Mouse (Mus musculus): ENCODE results near the gene Tmem176a. TPM values are rescaled to one million over a fixed set of nuclear protein-coding genes. Genes with fewer than 3 reads are reported as not detected.

The Tmem176a gene
- total RNA-seq, 2 experiments from 2014 or later = 10.8 to 15.2 TPM

- no peak for DNase-seq
Observed at GRCm38 (mm10) chr6:48894938-48895818, 54.5 kb downstream of the Tmem176a start.

- DNase-seq = no peak
Observed at GRCm38 (mm10) chr6:48895941-48896340, 55.2 kb downstream of the Tmem176a start.

Other genes starting within 250 kb of the Tmem176a start
- 10 to 100 TPM; 18.5 to 25.2 TPM for gene Repin1, start 247.0 kb upstream of the Tmem176a start, total RNA-seq (2021)
- gene Gm44965, start 247.0 kb upstream of the Tmem176a start, total RNA-seq (2021) = 1 to 10 TPM in 1 of 2 experiments, not detected in 1; 5.4 TPM
- gene Zfp775, start 238.9 kb upstream of the Tmem176a start, total RNA-seq (2021) = 1 to 10 TPM; 5.1 TPM
- under 1 TPM; 0.36 to 0.47 TPM for gene AI854703, start 214.2 kb upstream of the Tmem176a start, total RNA-seq (2021)
- 1 to 10 TPM; 4.0 to 7.4 TPM for gene Gimap8, start 193.7 kb upstream of the Tmem176a start, total RNA-seq (2021)
- gene Gimap9, start 164.8 kb upstream of the Tmem176a start, total RNA-seq (2021) = 1 to 10 TPM; 2.2 to 2.3 TPM
- gene Gimap4, start 156.4 kb upstream of the Tmem176a start, total RNA-seq (2021) = 10 to 100 TPM; 13.5 to 16.5 TPM
- gene Gimap6, start 132.7 kb upstream of the Tmem176a start, total RNA-seq (2021) = 10 to 100 TPM; 24.2 to 29.4 TPM
- 1 to 10 TPM; 2.1 to 5.2 TPM for gene Gm28053, start 122.3 kb upstream of the Tmem176a start, total RNA-seq (2021)
- gene Gimap7, start 122.3 kb upstream of the Tmem176a start, total RNA-seq (2021) = not detected
- 1 to 10 TPM; 7.9 to 9.1 TPM for gene Gimap1, start 101.9 kb upstream of the Tmem176a start, total RNA-seq (2021)
- gene Gimap5, start 94.7 kb upstream of the Tmem176a start, total RNA-seq (2021) = 1 to 10 TPM; 4.9 to 7.4 TPM
- under 1 TPM; 0.16 to 0.20 TPM for gene Gimap3, start 70.1 kb upstream of the Tmem176a start, total RNA-seq (2021)
- gene Tmem176b, start 577 bp downstream of the Tmem176a start, total RNA-seq (2021) = 10 to 100 TPM; 32.9 to 45.7 TPM
- gene Aoc1, start 32.0 kb downstream of the Tmem176a start, total RNA-seq (2021) = not detected
- gene 1600015I10Rik, start 89.0 kb downstream of the Tmem176a start, total RNA-seq (2021) = not detected
- not detected for gene Doxl2, start 134.0 kb downstream of the Tmem176a start, total RNA-seq (2021)
- gene Svs1, start 145.9 kb downstream of the Tmem176a start, total RNA-seq (2021) = not detected
- 1 to 10 TPM; 1.8 to 2.4 TPM for gene Gpnmb, start 195.6 kb downstream of the Tmem176a start, total RNA-seq (2021)
- gene Malsu1, start 232.9 kb downstream of the Tmem176a start, total RNA-seq (2021) = 10 to 100 TPM; 50.7 to 56.9 TPM